Mouse (Mus musculus) heart, adult 2 months (tissue): ENCODE results near the gene Fam89a. TPM values are rescaled to one million over a fixed set of nuclear protein-coding genes. Genes with fewer than 3 reads are reported as not detected.

Source experiments
- DNase-seq, 2 experiments: peaks; one replicate each; pipeline ENCODE4 v3.0.0; 2021
- H3K27ac ChIP-seq: fragments of 200-600 bp; 2 replicates; pipeline ENCODE4 v1.8.1; 2022
- H3K27me3 ChIP-seq: fragments of 200-500 bp; 2 replicates; pipeline ENCODE4 v1.6.1; 2012; ENCODE audit warnings: mild to moderate bottlenecking, low read length, inconsistent platforms, mixed read lengths; ENCODE audit not compliant: control insufficient read depth, insufficient read depth
- H3K36me3 ChIP-seq: fragments of 200-500 bp; 2 replicates; pipeline ENCODE4 v1.6.1; 2012; ENCODE audit warnings: low read length, inconsistent platforms; ENCODE audit not compliant: control insufficient read depth, insufficient read depth
- H3K4me1 ChIP-seq: fragments of 200-500 bp; 2 replicates; pipeline ENCODE4 v1.6.1; 2011; ENCODE audit warnings: low read length; ENCODE audit not compliant: control insufficient read depth, insufficient read depth
- H3K4me3 ChIP-seq: fragments of 200-600 bp; 2 replicates; pipeline ENCODE4 v1.8.1; 2022
- H3K79me2 ChIP-seq: fragments of 200-500 bp; replicated peaks from 2 replicates; pipeline ENCODE4 v1.6.1; 2012; ENCODE audit warnings: mild to moderate bottlenecking, inconsistent platforms, low read length, moderate library complexity, mixed read lengths; ENCODE audit not compliant: control insufficient read depth, insufficient read depth
- H3K9ac ChIP-seq: fragments of 200-500 bp; 2 replicates; pipeline ENCODE4 v1.6.1; 2012; ENCODE audit warnings: low read depth, mild to moderate bottlenecking, control low read depth, inconsistent platforms, low read length, mixed read lengths
- CTCF ChIP-seq: fragments of 200-600 bp; IDR thresholded peaks from 2 replicates; pipeline ENCODE4 v1.8.1; 2022; ENCODE audit warnings: antibody characterized with exemption, mild to moderate bottlenecking, moderate library complexity
- EP300 ChIP-seq: fragments of 200-500 bp; IDR thresholded peaks from 2 replicates; pipeline ENCODE4 v1.6.1; 2011; ENCODE audit warnings: low read depth, low read length, control low read depth; ENCODE audit not compliant: insufficient read depth
- POLR2A ChIP-seq: fragments of 200-500 bp; IDR thresholded peaks from 2 replicates; pipeline ENCODE4 v1.6.1; 2011; ENCODE audit warnings: mild to moderate bottlenecking, low read depth, low read length, control low read depth; ENCODE audit not compliant: insufficient read depth
- WGBS: fragments of 180-500 bp; shearing (Covaris S2); methylation state at CpG from one replicate; pipeline ENCODE4 v1.1.7; 2018; 5-methylcytosine and 5-hydroxymethylcytosine counted together
- intact Hi-C: fragments of 180-260 bp; cut with DNase I; formaldehyde crosslinking; loops from one replicate; pipeline ENCODE4 v1.15.1; 2025
- long read RNA-seq: library from polyadenylated mRNA; stranded (forward); transcript quantifications from one replicate; pipeline ENCODE4 v2.0.0, GENCODE M21; 2021
- polyA plus RNA-seq: library from polyadenylated mRNA; depleted of rRNA; stranded (reverse); fragments of >200 nt; gene quantifications from 2 replicates; pipeline ENCODE4 v1.2.3, GENCODE M21; 2012; rRNA removed
- total RNA-seq, 2 experiments: library from RNA; stranded (reverse); gene quantifications; 2 replicates each; pipeline ENCODE4 v1.2.3; 2021

Gene Fam89a
- total RNA-seq (1 to 10 TPM; 1.6 to 2.1 TPM), polyA plus RNA-seq (1.8 and 3.2 TPM in 2 replicates)
- long read RNA-seq, partial matches to known transcripts = 1 of 3 reads
- long read RNA-seq, other reads (novel, unspliced or antisense) = 0 of 3 reads

- peak; percentile 73 to 74 for DNase-seq
- H3K27ac ChIP-seq = peak within 1 kb of the TSS; percentile 49
- H3K4me3 ChIP-seq = peak within 1 kb of the TSS; percentile 66
- H3K27me3 ChIP-seq = peaks cover 2% of the 10 kb centered on the region; the same call in 1 of the 2 replicates
- H3K4me1 ChIP-seq = no peaks in the 10 kb centered on the region; the same call in 1 of the 2 replicates
- intact Hi-C loops = no loop called here
- 3% methylated on average over 41 of the region's 41 CpGs for WGBS
- TF ChIP-seq POLR2A (no peak), EP300 (no peak), CTCF (no peak)
- no peaks in the 10 kb centered on the region for H3K79me2 ChIP-seq
- no peaks in the 10 kb centered on the region for H3K36me3 ChIP-seq
- peak within 1 kb of the TSS; percentile 63 for H3K9ac ChIP-seq
Observed at GRCm38 (mm10) chr8:124751709-124752173, at the start of gene Fam89a. Gene Fam89a, minus strand, starts transcription at chr8:124751832.

GRCm38 (mm10) chr8:124800542-124800941, 48.9 kb upstream of the Fam89a start:
- Histone ChIP-seq H3K4me3 (no peak overlapping the region), H3K79me2 (no peaks in the 10 kb centered on the region), H3K27me3 (no peaks in the 10 kb centered on the region; the same call in 1 of the 2 replicates), H3K4me1 (no peaks in the 10 kb centered on the region), H3K36me3 (no peaks in the 10 kb centered on the region), H3K27ac (no peak overlapping the region), H3K9ac (no peak overlapping the region)
- 32% methylated on average over 11 of the region's 11 CpGs for WGBS
- intact Hi-C loops = no loop called here
- no peak for DNase-seq
- TF ChIP-seq CTCF (no peak), POLR2A (no peak), EP300 (no peak)

GRCm38 (mm10) chr8:124795781-124796488, 44.3 kb upstream of the Fam89a start:
- no peak overlapping the region for H3K4me3 ChIP-seq
- TF ChIP-seq CTCF (no peak), EP300 (no peak), POLR2A (no peak)
- H3K79me2 ChIP-seq = no peaks in the 10 kb centered on the region
- 70% methylated on average over 8 of the region's 8 CpGs for WGBS
- no peak overlapping the region for H3K27ac ChIP-seq
- DNase-seq = no peak
- intact Hi-C loops = no loop called here
- H3K4me1 ChIP-seq = no peaks in the 10 kb centered on the region
- H3K9ac ChIP-seq = no peak overlapping the region
- no peaks in the 10 kb centered on the region for H3K36me3 ChIP-seq
- H3K27me3 ChIP-seq = peaks cover 24% of the 10 kb centered on the region

GRCm38 (mm10) chr8:124794486-124794780, 42.8 kb upstream of the Fam89a start:
- Histone ChIP-seq H3K9ac (no peak overlapping the region), H3K27ac (no peak overlapping the region), H3K27me3 (peaks cover 24% of the 10 kb centered on the region), H3K36me3 (no peaks in the 10 kb centered on the region), H3K4me3 (no peak overlapping the region), H3K79me2 (no peaks in the 10 kb centered on the region), H3K4me1 (no peaks in the 10 kb centered on the region)
- WGBS = 0% methylated on average over 25 of the region's 25 CpGs
- TF ChIP-seq EP300 (no peak), CTCF (peak; percentile 48)
- peak; percentile 31 to 42 for DNase-seq
- intact Hi-C loops = no loop called here

GRCm38 (mm10) chr8:124793661-124794485, 42.2 kb upstream of the Fam89a start:
- H3K9ac ChIP-seq = no peak overlapping the region
- peak overlapping the region; percentile 3; the same call in 1 of the 2 replicates for H3K4me3 ChIP-seq
- no peak overlapping the region for H3K27ac ChIP-seq
- WGBS = under 1% methylated on average over 78 of the region's 81 CpGs
- H3K79me2 ChIP-seq = no peaks in the 10 kb centered on the region
- intact Hi-C loops = no loop called here
- H3K27me3 ChIP-seq = peaks cover 24% of the 10 kb centered on the region
- no peaks in the 10 kb centered on the region for H3K4me1 ChIP-seq
- no peak for TF ChIP-seq POLR2A
- TF ChIP-seq EP300 = no peak
- TF ChIP-seq CTCF = no peak
- H3K36me3 ChIP-seq = no peaks in the 10 kb centered on the region
- DNase-seq = peak in 1 of 2 experiments; percentile 23
